Mouse (Mus musculus) CH12.LX (cell line): ENCODE measurements around the gene Gm8267. TPM values are rescaled to one million over a fixed set of nuclear protein-coding genes. Genes with fewer than 3 reads are reported as not detected.

ENCODE experiments used
- polyA plus RNA-seq: library from polyadenylated mRNA; unstranded; fragments of >175 nt; gene quantifications from 2 replicates; pipeline ENCODE4 v1.2.1, GENCODE M21; 2012; ENCODE audit warnings: low read depth; ENCODE audit not compliant: insufficient read length
- total RNA-seq, 2 experiments: library from RNA; depleted of rRNA; stranded (reverse); fragments of 300-350 nt in 1 of 2; fragments of >200 nt in 1 of 2; gene quantifications; 2 replicates each; pipeline ENCODE4 v1.2.3; 2012 to 2014

Gm8267 gene
- total and polyA plus RNA-seq, 3 experiments, result not detected

Other genes with a start within 250 kb of the Gm8267 start
- not detected in 2 replicates for gene Gm17093, start 232.1 kb downstream of the Gm8267 start, total RNA-seq (2012; rRNA removed)
- gene Gm17093, start 232.1 kb downstream of the Gm8267 start, total RNA-seq (2014; rRNA removed), result not detected in 2 replicates
- gene Gm17093, start 232.1 kb downstream of the Gm8267 start, polyA plus RNA-seq, result not detected in 2 replicates
- not detected in 2 replicates for gene Gm8247, start 167.2 kb downstream of the Gm8267 start, total RNA-seq (2012; rRNA removed)
- not detected in 2 replicates for gene Gm8247, start 167.2 kb downstream of the Gm8267 start, total RNA-seq (2014; rRNA removed)
- gene Gm8247, start 167.2 kb downstream of the Gm8267 start, polyA plus RNA-seq, result not detected in 2 replicates
- 10.6 and 13.4 TPM in 2 replicates for gene Gm5624, start 122.4 kb downstream of the Gm8267 start, total RNA-seq (2012; rRNA removed)
- 28.5 and 37.1 TPM in 2 replicates for gene Gm5624, start 122.4 kb downstream of the Gm8267 start, total RNA-seq (2014; rRNA removed)
- 17.6 and 26.3 TPM in 2 replicates for gene Gm5624, start 122.4 kb downstream of the Gm8267 start, polyA plus RNA-seq
- not detected in 2 replicates for gene Gm8257, start 43.9 kb downstream of the Gm8267 start, total RNA-seq (2012; rRNA removed)
- not detected in 2 replicates for gene Gm8257, start 43.9 kb downstream of the Gm8267 start, total RNA-seq (2014; rRNA removed)
- gene Gm8257, start 43.9 kb downstream of the Gm8267 start, polyA plus RNA-seq, result 1.1 and 2.8 TPM in 2 replicates
- not detected in 2 replicates for gene Ptgdr, start 109.0 kb upstream of the Gm8267 start, total RNA-seq (2012; rRNA removed)
- gene Ptgdr, start 109.0 kb upstream of the Gm8267 start, total RNA-seq (2014; rRNA removed), result not detected in 2 replicates
- gene Ptgdr, start 109.0 kb upstream of the Gm8267 start, polyA plus RNA-seq, result not detected in 2 replicates
- not detected in 2 replicates for gene Ptger2, start 237.9 kb upstream of the Gm8267 start, total RNA-seq (2012; rRNA removed)
- gene Ptger2, start 237.9 kb upstream of the Gm8267 start, total RNA-seq (2014; rRNA removed), result not detected in 2 replicates
- not detected in 2 replicates for gene Ptger2, start 237.9 kb upstream of the Gm8267 start, polyA plus RNA-seq